Mouse (Mus musculus) heart, adult 2 months (tissue): ENCODE measurements around the gene Trpm3.

Experiments
- CTCF ChIP-seq: fragments of 200-600 bp; IDR thresholded peaks from 2 replicates; pipeline ENCODE4 v1.8.1; 2022; ENCODE audit warnings: antibody characterized with exemption, mild to moderate bottlenecking, moderate library complexity
- EP300 ChIP-seq: fragments of 200-500 bp; IDR thresholded peaks from 2 replicates; pipeline ENCODE4 v1.6.1; 2011; ENCODE audit warnings: low read depth, low read length, control low read depth; ENCODE audit not compliant: insufficient read depth
- POLR2A ChIP-seq: fragments of 200-500 bp; IDR thresholded peaks from 2 replicates; pipeline ENCODE4 v1.6.1; 2011; ENCODE audit warnings: mild to moderate bottlenecking, low read depth, low read length, control low read depth; ENCODE audit not compliant: insufficient read depth

GRCm38 (mm10) chr19:22518508-22518907 lies 379.7 kb downstream of the Trpm3 start:
- TF ChIP-seq CTCF (no peak), POLR2A (no peak), EP300 (no peak)
